22 mouse cellular contexts compared by ENCODE assay signal in the genomic region with DNA sequence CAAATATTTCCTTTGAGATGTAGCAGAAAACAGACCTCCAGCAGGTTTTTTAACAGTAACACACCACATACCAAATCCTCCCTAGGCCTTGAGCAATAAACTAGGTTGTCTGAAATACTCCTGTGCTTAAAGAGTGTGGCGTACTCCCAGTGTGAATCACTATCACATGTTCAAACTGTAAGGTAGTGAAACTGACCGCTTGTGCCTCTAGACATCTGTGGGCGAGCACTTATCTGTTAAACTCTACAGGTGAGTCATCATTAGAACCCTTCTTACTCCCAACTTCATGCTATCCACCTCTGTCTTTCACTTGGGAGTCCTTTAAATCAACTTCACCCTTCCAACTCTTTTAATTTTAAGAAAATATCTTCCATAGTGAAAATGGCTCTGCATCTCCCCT. TPM values are rescaled to one million over a fixed set of nuclear protein-coding genes. Genes with fewer than 3 reads are reported as not detected.
DNase-seq lines count a peak whose midpoint lies in the region; ATAC-seq and TF ChIP-seq lines count a peak whose summit lies in the region.
"Had no signal": no experiment of that assay in that cellular context is flagged by ENCODE, and none has a peak within 500 bp of the region (broad histone marks: within the 10 kb centered on the region; RNA-seq: fewer than 3 reads in every experiment).

No protein-coding gene starts in this region.

- peak; percentile 54; the same call in 1 of the 2 replicates for ATAC-seq in intestine, postnatal 0 days
- ATAC-seq in intestine, embryonic 16.5 days: no peak
- peak; percentile 41; the same call in 1 of the 2 replicates for ATAC-seq in granulocyte monocyte progenitor cell, adult 5-6 weeks (replicated peaks; ENCODE audit: poor library complexity, severe bottlenecking)
- ATAC-seq: activated CD4-positive, CD25-positive, alpha-beta regulatory T cell, adult 4 months; forebrain, embryonic 13.5 days; forebrain, embryonic 15.5 days; Patski had no signal

- no peaks in the 10 kb centered on the region for H3K27me3 ChIP-seq in intestine, postnatal 0 days (replicated peaks; ENCODE audit: control insufficient read depth, insufficient read depth, low read length)
- H3K27me3 ChIP-seq in intestine, embryonic 16.5 days (replicated peaks; ENCODE audit: control insufficient read depth, insufficient read depth, low read length): no peaks in the 10 kb centered on the region
- H3K27me3 ChIP-seq: embryonic facial prominence, embryonic 12.5 days; forebrain, embryonic 13.5 days; forebrain, embryonic 15.5 days; Patski had no signal

- DNase-seq in heart, adult 11 months: peak; percentile 37
- no peak for DNase-seq in heart, postnatal 4 days
- DNase-seq in 416B (ENCODE audit: low read depth): peak; percentile 31
- no peak for DNase-seq in spleen, adult 18-20 months
- DNase-seq: adrenal gland, adult 8-10 months; adrenal gland, postnatal 14 days; adrenal gland, postnatal 36 days; cerebellum, adult 11-12 months; cerebellum, adult 2 months; cerebellum, adult 9-10 months; cerebellum, postnatal 10 days; cerebellum, postnatal 25 days had no signal

- H3K27ac ChIP-seq in intestine, postnatal 0 days (ENCODE audit: low read depth, low read length): peak overlapping the region; percentile 35
- H3K27ac ChIP-seq in intestine, embryonic 16.5 days (ENCODE audit: low read length): no peak overlapping the region
- H3K27ac ChIP-seq: embryonic facial prominence, embryonic 10.5 days; embryonic facial prominence, embryonic 12.5 days; forebrain, embryonic 13.5 days; forebrain, embryonic 15.5 days had no signal

- WGBS in intestine, postnatal 0 days: 61% methylated on average over 3 of the region's 3 CpGs
- 83% methylated on average over 3 of the region's 3 CpGs for WGBS in intestine, embryonic 16.5 days

- H3K4me3 ChIP-seq in intestine, postnatal 0 days (ENCODE audit: low read depth, low read length): no peak overlapping the region
- H3K4me3 ChIP-seq in intestine, embryonic 16.5 days (ENCODE audit: low read length): no peak overlapping the region
- H3K4me3 ChIP-seq: embryonic facial prominence, embryonic 10.5 days; embryonic facial prominence, embryonic 12.5 days; forebrain, embryonic 13.5 days; forebrain, embryonic 15.5 days had no signal

- no peak overlapping the region for H3K4me2 ChIP-seq in intestine, postnatal 0 days (replicated peaks; ENCODE audit: low read depth)
- no peak overlapping the region for H3K4me2 ChIP-seq in intestine, embryonic 16.5 days (ENCODE audit: low read depth, low read length)
- H3K4me2 ChIP-seq: embryonic facial prominence, embryonic 12.5 days; forebrain, embryonic 13.5 days; forebrain, embryonic 15.5 days had no signal

- no peak overlapping the region for H3K9ac ChIP-seq in intestine, postnatal 0 days (ENCODE audit: low read depth, low read length)
- no peak overlapping the region for H3K9ac ChIP-seq in intestine, embryonic 16.5 days (ENCODE audit: low read depth, low read length)
- H3K9ac ChIP-seq: embryonic facial prominence, embryonic 12.5 days; forebrain, embryonic 13.5 days; forebrain, embryonic 15.5 days had no signal

- H3K9me3 ChIP-seq in intestine, postnatal 0 days (ENCODE audit: control insufficient read depth): no peaks in the 10 kb centered on the region
- H3K9me3 ChIP-seq in intestine, embryonic 16.5 days (ENCODE audit: control insufficient read depth, low read length): no peaks in the 10 kb centered on the region
- H3K9me3 ChIP-seq: embryonic facial prominence, embryonic 10.5 days; embryonic facial prominence, embryonic 12.5 days; forebrain, embryonic 13.5 days; forebrain, embryonic 15.5 days; G1E had no signal

- H3K4me1 ChIP-seq in intestine, postnatal 0 days (replicated peaks; ENCODE audit: control insufficient read depth, insufficient read depth, low read length): no peaks in the 10 kb centered on the region
- no peaks in the 10 kb centered on the region for H3K4me1 ChIP-seq in intestine, embryonic 16.5 days (ENCODE audit: control insufficient read depth, insufficient read depth, low read length)
- H3K4me1 ChIP-seq: embryonic facial prominence, embryonic 10.5 days; embryonic facial prominence, embryonic 12.5 days; forebrain, embryonic 13.5 days; forebrain, embryonic 15.5 days had no signal

- peaks cover 48% of the 10 kb centered on the region for H3K36me3 ChIP-seq in intestine, postnatal 0 days (ENCODE audit: control insufficient read depth, insufficient read depth)
- H3K36me3 ChIP-seq in intestine, embryonic 16.5 days (ENCODE audit: control insufficient read depth, insufficient read depth, low read length): peaks cover 10% of the 10 kb centered on the region

- TF ChIP-seq CTCF in intestine, postnatal 0 days (IDR thresholded peaks at IDR 0.05; ENCODE audit: low read depth): no peak

RNA-seq across cellular contexts. Expression of gene Fbxo28, which starts 18.3 kb away (rescaled TPM):
- total RNA-seq in heart, postnatal 4 days (2021): 10 to 100 TPM; 20.4 to 24.5 TPM
- polyA plus RNA-seq in intestine, postnatal 0 days (2015; fragmentation: Nextera tagmentation; extraction: Ambion mirVana): 9.7 and 10.6 TPM in 2 replicates
- 11.5 and 12.1 TPM in 2 replicates for polyA plus RNA-seq in intestine, embryonic 16.5 days (2015; fragmentation: Nextera tagmentation; extraction: Ambion mirVana)
- 12.2 and 14.3 TPM in 2 replicates for total RNA-seq in granulocyte monocyte progenitor cell, adult 5-6 weeks (2014; fragmentation: Nextera tagmentation)
- total RNA-seq in granulocyte monocyte progenitor cell, adult 5-6 weeks (2017): 12.1 and 22.2 TPM in 2 replicates

RNA-seq across cellular contexts. Expression of gene Degs1, which starts 40.5 kb away (rescaled TPM):
- total RNA-seq in heart, postnatal 4 days (2021): 100 to 1,000 TPM; 113 to 121 TPM
- polyA plus RNA-seq in intestine, postnatal 0 days (2015; fragmentation: Nextera tagmentation; extraction: Ambion mirVana): 96.7 and 98.2 TPM in 2 replicates
- polyA plus RNA-seq in intestine, embryonic 16.5 days (2015; fragmentation: Nextera tagmentation; extraction: Ambion mirVana): 126 and 129 TPM in 2 replicates
- 47.8 and 48.3 TPM in 2 replicates for total RNA-seq in granulocyte monocyte progenitor cell, adult 5-6 weeks (2014; fragmentation: Nextera tagmentation)
- total RNA-seq in granulocyte monocyte progenitor cell, adult 5-6 weeks (2017): 41.5 and 45.5 TPM in 2 replicates

Comparison
In these comparisons a context has a peak if more than half of its experiments do, and no peak if none do; other contexts are left out.
1. DNase-seq: peak in heart, adult 11 months (single experiment) and 416B (single experiment); none in heart, postnatal 4 days (single experiment) and spleen, adult 18-20 months (0 of 2).